Mouse (Mus musculus): ENCODE data around the gene Usf2.

The Usf2 gene

GRCm38 (mm10) chr7:30917219-30917618 lies 39.4 kb downstream of the Usf2 start:
- in situ Hi-C loops (cut with MboI, MseI) = no loop called here

- in situ Hi-C loops (cut with MboI, MseI) = no loop called here
Observed at GRCm38 (mm10) chr7:30916713-30917112, 39.9 kb downstream of the Usf2 start.

- in situ Hi-C loops (cut with MboI, MseI) = no loop called here
Observed at GRCm38 (mm10) chr7:30914732-30915131, 41.9 kb downstream of the Usf2 start, which contains the start of gene Mag. Gene Mag, minus strand, starts transcription at chr7:30914873.

- in situ Hi-C loops (cut with MboI, MseI) = no loop called here
Observed at GRCm38 (mm10) chr7:30909773-30910172, 46.8 kb downstream of the Usf2 start.

- in situ Hi-C loops (cut with MboI, MseI) = no loop called here
Observed at GRCm38 (mm10) chr7:30908992-30909431, 47.6 kb downstream of the Usf2 start.

- in situ Hi-C loops (cut with MboI, MseI) = no loop called here
Observed at GRCm38 (mm10) chr7:30908277-30908991, 48.2 kb downstream of the Usf2 start.

- in situ Hi-C loops (cut with MboI, MseI) = no loop called here
Observed at GRCm38 (mm10) chr7:30904042-30904441, 52.6 kb downstream of the Usf2 start.

Measured in T-helper 1 cell (primary cell).